Mouse (Mus musculus) activated CD4-positive, CD25-positive, alpha-beta regulatory T cell (primary cell): Measurements from ENCODE around the gene Rnf214. TPM values are rescaled to one million over a fixed set of nuclear protein-coding genes. Genes with fewer than 3 reads are reported as not detected.

ENCODE experiments used
- polyA plus RNA-seq, 2 experiments: library from polyadenylated mRNA; unstranded; fragments of 100-300 nt; shearing (Covaris generic); gene quantifications; one replicate each; pipeline ENCODE4 v1.2.1; 2017

Gene Rnf214
- polyA plus RNA-seq: 10 to 100 TPM; 31.9 to 44.1 TPM

DNA sequence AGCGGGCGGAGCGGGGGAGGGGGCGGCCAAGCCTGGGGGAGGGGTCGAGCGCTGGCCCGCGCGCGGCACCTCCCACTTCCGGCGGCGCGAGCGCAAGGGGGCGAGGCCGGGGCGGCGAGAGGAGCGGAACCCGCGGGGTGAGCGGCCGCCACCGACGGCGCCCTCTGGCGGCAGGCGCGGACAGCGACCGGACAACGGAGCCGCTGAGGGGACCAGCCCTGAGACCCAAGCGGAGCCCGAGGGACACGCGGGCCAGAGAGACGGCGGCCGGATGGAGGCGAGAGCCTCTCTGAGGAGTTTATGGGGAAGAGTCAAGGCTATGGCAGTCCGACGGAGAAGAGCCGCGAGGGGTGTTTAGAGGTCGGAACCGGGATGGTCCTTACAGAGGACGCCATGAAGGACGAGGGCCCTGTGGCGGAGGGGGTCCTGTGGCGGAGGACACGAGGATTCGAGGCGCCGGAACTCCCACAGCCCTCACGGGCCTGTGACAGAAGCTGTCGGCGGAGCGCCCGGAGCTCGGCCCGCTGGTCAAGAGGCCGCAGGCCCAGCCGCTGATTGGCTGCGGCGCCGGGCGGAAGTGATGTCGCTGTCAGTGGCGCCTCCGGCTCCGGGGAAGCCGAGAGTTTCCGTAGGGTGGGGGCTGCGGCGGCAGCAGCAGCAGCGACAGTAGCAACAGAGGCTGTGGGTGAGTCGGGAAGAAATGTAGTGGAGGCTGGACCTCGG lies at the start of gene Rnf214, which contains the start of gene Pcsk7:
Gene Rnf214, minus strand, starts transcription at position 557 of the 723 bp plus-strand sequence.
Gene Pcsk7, plus strand, starts transcription at position 143 of the 723 bp plus-strand sequence.

DNA sequence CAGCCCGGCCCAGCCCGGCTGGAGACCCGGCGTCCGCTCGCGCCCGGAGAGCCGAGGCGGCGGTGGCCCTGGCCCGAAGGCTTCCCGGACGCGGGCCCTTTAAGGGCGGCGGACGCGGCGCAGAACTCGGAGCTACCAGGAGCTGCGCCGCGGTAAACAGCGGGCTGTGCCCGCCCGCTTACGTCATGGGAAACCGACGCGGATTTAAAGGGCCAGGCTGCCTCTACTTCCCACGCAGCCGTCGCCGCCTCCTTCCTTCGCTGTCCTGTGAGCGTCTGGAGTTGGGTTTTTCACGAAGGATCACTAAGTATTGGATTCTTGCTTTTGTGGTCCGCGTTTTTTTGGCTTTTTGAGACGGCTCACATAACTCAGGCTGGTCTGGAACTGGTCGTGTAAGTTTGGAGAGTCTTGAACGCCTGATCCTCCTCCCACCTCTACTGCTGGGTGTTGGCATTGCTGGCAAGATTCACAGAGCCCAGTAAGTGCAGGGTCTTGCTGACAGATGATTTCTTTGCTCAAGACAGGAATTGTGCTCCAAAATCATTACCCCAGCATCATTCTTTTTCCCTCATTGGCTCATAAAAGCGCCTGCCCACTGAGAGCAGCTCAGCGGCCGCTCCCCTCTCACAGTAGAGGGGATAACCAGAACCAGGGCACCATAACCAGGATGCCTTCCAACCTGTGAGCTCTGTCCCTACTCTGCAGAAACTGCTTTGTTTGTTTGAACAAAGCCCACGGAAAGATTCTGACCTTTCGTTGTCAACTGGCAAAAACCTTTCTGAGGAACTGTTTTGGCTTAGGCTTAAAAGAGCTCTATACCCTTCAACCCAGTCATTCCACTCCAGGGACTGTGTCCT lies 48.6 kb upstream of the Rnf214 start, which contains the start of gene Sidt2:
Gene Sidt2, minus strand, starts transcription at position 152 of the 857 bp plus-strand sequence.

DNA sequence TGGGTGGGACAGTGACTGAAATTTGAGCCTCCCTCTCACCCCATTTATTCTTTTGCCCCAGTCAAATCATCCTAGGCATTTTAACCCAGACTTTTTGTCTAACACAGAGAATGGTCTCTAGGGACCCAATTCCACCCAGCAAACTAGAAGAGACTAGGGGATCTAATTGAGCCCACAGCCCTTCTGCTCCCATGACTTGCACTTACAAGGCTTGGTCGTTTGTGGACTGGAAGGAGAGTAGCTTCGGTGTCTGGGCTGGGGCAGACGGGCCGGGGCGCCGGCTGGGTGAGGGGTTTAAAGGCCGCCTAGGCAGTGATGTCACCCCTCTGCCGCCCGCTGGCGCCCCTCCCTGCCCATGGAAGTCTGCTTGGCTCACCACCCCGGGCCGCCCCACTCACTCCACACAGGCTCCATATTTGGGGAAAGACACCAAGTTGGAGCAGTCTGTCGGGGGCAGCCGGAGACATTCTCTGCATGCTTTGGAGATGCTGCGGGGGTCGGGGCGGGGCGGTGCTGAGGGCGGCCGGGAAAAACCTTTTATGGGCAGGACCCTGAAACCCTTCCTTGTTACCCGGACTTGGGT lies 29.0 kb upstream of the Rnf214 start, which contains the start of gene Tagln:
Gene Tagln, minus strand, starts transcription at position 431 of the 583 bp plus-strand sequence.

DNA sequence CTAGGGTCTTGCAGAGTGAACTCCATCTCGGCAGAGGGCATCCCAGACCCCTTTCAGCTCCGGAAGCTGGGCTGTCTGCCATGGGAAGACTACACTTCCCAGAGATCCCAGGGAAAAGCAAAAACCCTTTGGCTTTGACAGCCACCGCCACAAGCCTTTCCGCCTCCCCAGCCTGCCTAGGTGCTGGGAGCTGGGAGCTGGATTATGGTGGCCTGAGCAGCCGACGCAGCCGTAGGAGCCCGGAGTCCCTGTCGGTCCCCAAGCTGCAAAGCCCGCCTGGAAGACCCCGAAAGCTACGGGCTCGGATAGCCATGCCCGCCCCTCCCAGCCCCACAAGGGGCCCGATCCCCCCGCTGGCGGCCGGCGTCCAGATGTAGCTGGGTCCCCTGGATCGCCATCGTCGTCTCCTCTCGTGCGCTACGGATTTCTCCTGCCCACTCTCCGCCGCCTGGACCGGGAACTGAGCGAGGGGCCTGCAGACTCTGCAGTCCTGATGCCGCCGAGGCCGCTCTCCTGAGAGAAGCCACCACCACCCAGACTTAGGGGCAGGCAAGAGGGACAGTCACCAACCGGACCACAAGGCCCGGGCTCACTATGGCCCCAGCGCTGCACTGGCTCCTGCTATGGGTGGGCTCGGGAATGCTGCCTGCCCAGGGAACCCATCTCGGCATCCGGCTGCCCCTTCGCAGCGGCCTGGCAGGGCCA lies 68.1 kb downstream of the Rnf214 start, which contains the start of gene Bace1:
Gene Bace1, plus strand, starts transcription at position 147 of the 705 bp plus-strand sequence.

DNA sequence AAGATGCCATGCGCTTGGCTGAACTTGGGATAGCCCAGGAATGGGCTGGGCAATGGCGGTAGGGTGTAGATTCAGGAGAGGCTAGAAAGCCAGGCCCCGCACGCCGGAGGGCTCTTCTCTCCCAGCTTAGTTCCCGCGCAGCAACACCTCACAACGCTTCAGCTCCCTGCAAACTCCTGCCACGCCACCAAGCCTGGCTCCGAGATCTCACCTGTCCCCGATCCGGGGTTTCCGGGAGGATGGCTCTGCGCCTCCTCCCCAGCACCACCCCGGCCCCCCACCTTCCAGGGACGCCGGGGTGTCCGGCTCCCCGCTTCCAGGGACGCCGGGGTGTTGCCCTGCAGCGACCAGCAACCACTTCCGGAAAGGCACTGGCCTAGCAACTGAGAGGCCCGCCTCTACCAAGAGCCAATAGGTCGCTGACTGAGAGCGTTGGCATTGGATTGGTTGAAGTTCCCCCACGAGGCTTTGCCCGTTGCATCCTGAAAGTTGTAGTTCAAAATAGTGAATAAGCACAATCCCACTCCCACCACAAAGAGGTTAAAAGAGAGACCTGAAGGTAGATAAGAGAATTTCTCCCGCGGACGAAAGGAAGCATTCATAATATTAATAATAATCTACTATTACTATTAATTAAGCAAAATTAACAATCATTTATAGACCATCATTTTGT lies 78.3 kb downstream of the Rnf214 start, which contains the start of gene Cep164:
Gene Cep164, minus strand, starts transcription at position 401 of the 673 bp plus-strand sequence.

Other genes with a start within 250 kb of the Rnf214 start
- 10 to 100 TPM; 11.5 to 12.4 TPM for gene Cep164, start 78.2 kb downstream of the Rnf214 start, polyA plus RNA-seq
- 1 to 10 TPM; 3.8 to 4.6 TPM for gene Bace1, start 68.3 kb downstream of the Rnf214 start, polyA plus RNA-seq
- gene Pcsk7, start 414 bp downstream of the Rnf214 start, polyA plus RNA-seq: 10 to 100 TPM; 26.4 to 43.8 TPM
- gene Tagln, start 29.1 kb upstream of the Rnf214 start, polyA plus RNA-seq: 1 to 10 TPM; 2.7 to 3.2 TPM
- gene Sidt2, start 48.3 kb upstream of the Rnf214 start, polyA plus RNA-seq: 100 to 1,000 TPM; 172 to 220 TPM
- gene Pafah1b2, start 105.8 kb upstream of the Rnf214 start, polyA plus RNA-seq: 10 to 100 TPM; 83.5 to 94.4 TPM
- gene Sik3, start 105.9 kb upstream of the Rnf214 start, polyA plus RNA-seq: 10 to 100 TPM; 27.0 to 33.0 TPM